Mouse (Mus musculus): Measurements from ENCODE around the gene Plau.
A peak's percentile ranks its signal among the peaks of the same experiment; 100 is the strongest.

Gene Plau

GRCm38 (mm10) chr14:20845577-20846088 lies 9.2 kb downstream of the Plau start:
- DNase-seq, result no peak

- no peak for DNase-seq
These were observed 9.8 kb downstream of the Plau start for GRCm38 (mm10) chr14:20846214-20846613.

- no peak for DNase-seq
These were observed 11.2 kb downstream of the Plau start for GRCm38 (mm10) chr14:20847637-20848129.

GRCm38 (mm10) chr14:20849753-20850152 lies 13.3 kb downstream of the Plau start:
- DNase-seq, result no peak

GRCm38 (mm10) chr14:20850498-20850897 lies 14.0 kb downstream of the Plau start:
- no peak for DNase-seq

- DNase-seq, result no peak
These were observed 15.3 kb downstream of the Plau start for GRCm38 (mm10) chr14:20851776-20852175.

- DNase-seq, result no peak
These were observed 24.7 kb downstream of the Plau start for GRCm38 (mm10) chr14:20861152-20861551.

- DNase-seq, result no peak
These were observed 25.1 kb downstream of the Plau start for GRCm38 (mm10) chr14:20861559-20861958.

GRCm38 (mm10) chr14:20863306-20864065 lies 27.0 kb downstream of the Plau start:
- DNase-seq, result no peak

GRCm38 (mm10) chr14:20864192-20864591 lies 27.7 kb downstream of the Plau start:
- DNase-seq, result no peak

- DNase-seq, result no peak
These were observed 29.1 kb downstream of the Plau start for GRCm38 (mm10) chr14:20865604-20866003.

GRCm38 (mm10) chr14:20866365-20866764 lies 29.9 kb downstream of the Plau start:
- no peak for DNase-seq

- no peak for DNase-seq
These were observed 33.6 kb downstream of the Plau start for GRCm38 (mm10) chr14:20870110-20870509.

- no peak for DNase-seq
These were observed 35.0 kb downstream of the Plau start for GRCm38 (mm10) chr14:20871495-20871894.

- peak; percentile 91 for DNase-seq
These were observed 36.8 kb downstream of the Plau start for GRCm38 (mm10) chr14:20873307-20873706.

- no peak for DNase-seq
These were observed 37.5 kb downstream of the Plau start for GRCm38 (mm10) chr14:20873931-20874330.

GRCm38 (mm10) chr14:20884691-20885090 lies 48.2 kb downstream of the Plau start:
- no peak for DNase-seq

- no peak for DNase-seq
These were observed 48.8 kb downstream of the Plau start for GRCm38 (mm10) chr14:20885091-20885888.

GRCm38 (mm10) chr14:20886266-20886665 lies 49.8 kb downstream of the Plau start:
- DNase-seq, result peak; percentile 37

GRCm38 (mm10) chr14:20887541-20888085 lies 51.2 kb downstream of the Plau start:
- no peak for DNase-seq

- DNase-seq, result no peak
These were observed 55.5 kb downstream of the Plau start for GRCm38 (mm10) chr14:20891941-20892402.

Data from right cerebral cortex, postnatal 4 days (tissue).